In genomic region chr9:52098600-52098999, GRCm38 (mm10) we compare ENCODE assay signal across 9 mouse cellular contexts. TPM values are rescaled to one million over a fixed set of nuclear protein-coding genes. Genes with fewer than 3 reads are reported as not detected.
A peak's percentile ranks its signal among the peaks of the same experiment; 100 is the strongest.
DNase-seq lines count a peak whose midpoint lies in the region; ATAC-seq and TF ChIP-seq lines count a peak whose summit lies in the region.
"Had no signal": no experiment of that assay in that cellular context is flagged by ENCODE, and none has a peak within 500 bp of the region (broad histone marks: within the 10 kb centered on the region; RNA-seq: fewer than 3 reads in every experiment).

No protein-coding gene starts in this region.

- WGBS in forebrain, embryonic 12.5 days, result under 1% methylated on average over 7 of the region's 7 CpGs
- 1% methylated on average over 7 of the region's 7 CpGs for WGBS in lung, embryonic 14.5 days
- 4% methylated on average over 7 of the region's 7 CpGs for WGBS in thymus, adult 2 months

- H3K36me3 ChIP-seq in E14TG2a.4 (ENCODE audit: insufficient read depth, low read length), result no peaks in the 10 kb centered on the region
- no peaks in the 10 kb centered on the region for H3K36me3 ChIP-seq in forebrain, embryonic 12.5 days (replicated peaks)
- H3K36me3 ChIP-seq in lung, embryonic 14.5 days (ENCODE audit: insufficient read depth), result no peaks in the 10 kb centered on the region
- H3K36me3 ChIP-seq in thymus, adult 2 months (ENCODE audit: control insufficient read depth, insufficient read depth, low read length), result no peaks in the 10 kb centered on the region
- H3K36me3 ChIP-seq: heart, embryonic 13.5 days had no signal

- TF ChIP-seq CTCF in E14TG2a.4 (conservative IDR thresholded peaks at IDR 0.05; ENCODE audit: low read length), result peak; percentile 91
- peak; percentile 98 for TF ChIP-seq CTCF in lung, embryonic 14.5 days (IDR thresholded peaks at IDR 0.05; ENCODE audit: low read depth)
- peak; percentile 70; the same call in 1 of the 2 replicates for TF ChIP-seq CTCF in thymus, adult 2 months (IDR thresholded peaks at IDR 0.05; ENCODE audit: borderline replicate concordance, control insufficient read depth, extremely low read depth, insufficient read depth, low read length, poor library complexity)

- H3K4me3 ChIP-seq in E14TG2a.4 (replicated peaks; ENCODE audit: low read length), result no peak overlapping the region
- H3K4me3 ChIP-seq in forebrain, embryonic 12.5 days (replicated peaks), result no peak overlapping the region
- H3K4me3 ChIP-seq in lung, embryonic 14.5 days (ENCODE audit: low read depth, low read length), result no peak overlapping the region
- H3K4me3 ChIP-seq in thymus, adult 2 months (ENCODE audit: control insufficient read depth, insufficient read depth, low read length), result no peak overlapping the region
- H3K4me3 ChIP-seq: heart, embryonic 13.5 days had no signal

- ATAC-seq in forebrain, embryonic 12.5 days (ENCODE audit: low FRiP score), result peak; percentile 75
- ATAC-seq in lung, embryonic 14.5 days (ENCODE audit: insufficient read depth), result peak; percentile 56

- no peak overlapping the region for H3K27ac ChIP-seq in forebrain, embryonic 12.5 days
- no peak overlapping the region for H3K27ac ChIP-seq in lung, embryonic 14.5 days (ENCODE audit: low read depth)
- no peak overlapping the region for H3K27ac ChIP-seq in thymus, adult 2 months (ENCODE audit: control insufficient read depth, insufficient read depth, low read length)
- H3K27ac ChIP-seq: heart, embryonic 13.5 days had no signal

- H3K4me1 ChIP-seq in E14TG2a.4 (replicated peaks; ENCODE audit: low read depth, low read length), result peaks cover 3% of the 10 kb centered on the region
- H3K4me1 ChIP-seq in forebrain, embryonic 12.5 days, result peaks cover 6% of the 10 kb centered on the region
- H3K4me1 ChIP-seq in lung, embryonic 14.5 days (ENCODE audit: insufficient read depth), result no peaks in the 10 kb centered on the region
- H3K4me1 ChIP-seq in thymus, adult 2 months (replicated peaks; ENCODE audit: control insufficient read depth, insufficient read depth, low read length), result no peaks in the 10 kb centered on the region

- H3K4me2 ChIP-seq in forebrain, embryonic 12.5 days, result no peak overlapping the region
- no peak overlapping the region for H3K4me2 ChIP-seq in lung, embryonic 14.5 days
- H3K4me2 ChIP-seq: heart, embryonic 13.5 days had no signal

- intact Hi-C loops in heart, postnatal 36 days (cut with DNase I), result loop anchor here (1.0 to 10.0 kb wide), 4 partner anchors 107 to 761 kb away; no protein-coding TSS in a partner anchor

- no peak for TF ChIP-seq POLR2A in thymus, adult 2 months (IDR thresholded peaks at IDR 0.05; ENCODE audit: control insufficient read depth, extremely low read depth, insufficient read depth, low read length, poor library complexity)

- H3K9ac ChIP-seq in forebrain, embryonic 12.5 days, result no peak overlapping the region
- no peak overlapping the region for H3K9ac ChIP-seq in lung, embryonic 14.5 days
- H3K9ac ChIP-seq: heart, embryonic 13.5 days had no signal

- no peaks in the 10 kb centered on the region for H3K9me3 ChIP-seq in E14TG2a.4 (ENCODE audit: low read length)
- H3K9me3 ChIP-seq in forebrain, embryonic 12.5 days, result no peaks in the 10 kb centered on the region
- H3K9me3 ChIP-seq in lung, embryonic 14.5 days (ENCODE audit: low read depth, low read length), result no peaks in the 10 kb centered on the region
- H3K9me3 ChIP-seq: heart, embryonic 13.5 days had no signal

- peak; percentile 40 for DNase-seq in c-Kit-negative CD71-positive TER-119-positive erythroid progenitor cells, embryonic 14.5 days (ENCODE audit: low read depth, low spot score)
- peak; percentile 83 to 88 for DNase-seq in heart, postnatal 36 days
- peak; percentile 85 for DNase-seq in layer of hippocampus, adult 11-12 months (ENCODE audit: low spot score)
- DNase-seq in lung, embryonic 14.5 days, result peak; percentile 93
- peak; percentile 68 for DNase-seq in ovary, adult 18-20 months (ENCODE audit: low spot score)
- peak; percentile 77 for DNase-seq in thymus, adult 2 months

- no peaks in the 10 kb centered on the region for H3K27me3 ChIP-seq in E14TG2a.4 (ENCODE audit: insufficient read depth, low read length)
- no peaks in the 10 kb centered on the region for H3K27me3 ChIP-seq in forebrain, embryonic 12.5 days
- H3K27me3 ChIP-seq in lung, embryonic 14.5 days (ENCODE audit: insufficient read depth, low read length), result no peaks in the 10 kb centered on the region
- no peaks in the 10 kb centered on the region for H3K27me3 ChIP-seq in thymus, adult 2 months (ENCODE audit: control insufficient read depth, insufficient read depth, low read length)
- H3K27me3 ChIP-seq: heart, embryonic 13.5 days had no signal

RNA-seq across cellular contexts. Expression of gene Rdx, which starts 51.6 kb away (rescaled TPM):
- 160 and 169 TPM in 2 replicates for polyA plus RNA-seq in forebrain, embryonic 12.5 days (2016; fragmentation: Nextera tagmentation; extraction: Ambion mirVana)
- 10 to 100 TPM; 90.7 to 91.9 TPM for total RNA-seq in heart, postnatal 36 days (2021)
- polyA plus RNA-seq in lung, embryonic 14.5 days (2014; fragmentation: Nextera tagmentation; extraction: Ambion mirVana), result 168 and 174 TPM in 2 replicates
- polyA plus RNA-seq in thymus, adult 2 months (2012; rRNA removed), result 19.9 and 20.4 TPM in 2 replicates

Comparison
In these comparisons a context has a peak if more than half of its experiments do, and no peak if none do; other contexts are left out.
1. DNase-seq: peak in every context shown above with its lines; median percentile 93 in lung, embryonic 14.5 days; 86 in heart, postnatal 36 days; 85 in layer of hippocampus, adult 11-12 months; 77 in thymus, adult 2 months; 68 in ovary, adult 18-20 months; 40 in c-Kit-negative CD71-positive TER-119-positive erythroid progenitor cells, embryonic 14.5 days.